Mouse (Mus musculus) MEL (cell line): Measurements from ENCODE around the gene Trp53rkb. TPM values are rescaled to one million over a fixed set of nuclear protein-coding genes. Genes with fewer than 3 reads are reported as not detected.

Experiments used
- DNase-seq: peaks from one replicate; pipeline ENCODE4 v3.0.0; 2011; ENCODE audit warnings: low read depth, low spot score
- H3K27ac ChIP-seq: 2 replicates; pipeline ENCODE4 v1.5.1; 2012; ENCODE audit warnings: low read depth, mild to moderate bottlenecking, control low read depth, low read length, moderate library complexity; ENCODE audit not compliant: control insufficient read depth
- H3K27me3 ChIP-seq, 2 experiments: fragments of 150-350 bp in 1 of 2; sonication (generic) in 1 of 2; 2 replicates each; pipeline ENCODE4 v1.6.1; 2012; ENCODE audit warnings: low read length in 2 of 2, mild to moderate bottlenecking in 2 of 2, improper control_type of control experiment in 1 of 2, moderate library complexity in 1 of 2; ENCODE audit not compliant: insufficient read depth in 2 of 2, control insufficient read depth in 1 of 2
- H3K36me3 ChIP-seq, 2 experiments: 2 replicates each; pipeline ENCODE4 v1.6.1; 2012 to 2014; ENCODE audit warnings: low read length in 2 of 2, improper control_type of control experiment in 1 of 2, inconsistent platforms in 1 of 2, mild to moderate bottlenecking in 1 of 2; ENCODE audit not compliant: insufficient read depth in 2 of 2, control insufficient read depth in 1 of 2
- H3K4me1 ChIP-seq, 2 experiments: fragments of 150-350 bp in 1 of 2; sonication (generic) in 1 of 2; 2 replicates each; pipeline ENCODE4 v1.6.1; 2012; ENCODE audit warnings: low read length in 2 of 2, improper control_type of control experiment in 1 of 2, mild to moderate bottlenecking in 1 of 2; ENCODE audit not compliant: insufficient read depth in 2 of 2, control insufficient read depth in 1 of 2
- H3K4me3 ChIP-seq, 2 experiments: fragments of 150-350 bp in 1 of 2; sonication (generic) in 1 of 2; 2 replicates each; pipeline ENCODE4 v1.5.1; 2012; ENCODE audit warnings: low read depth in 2 of 2, low read length in 2 of 2, mild to moderate bottlenecking in 2 of 2, moderate library complexity in 2 of 2, control low read depth in 1 of 2, improper control_type of control experiment in 1 of 2; ENCODE audit not compliant: control insufficient read depth in 1 of 2, insufficient read depth in 1 of 2
- H3K79me2 ChIP-seq: 2 replicates; pipeline ENCODE4 v1.6.1; 2012; ENCODE audit warnings: mild to moderate bottlenecking, low read length, moderate library complexity; ENCODE audit not compliant: control insufficient read depth, poor library complexity, insufficient read depth
- H3K9ac ChIP-seq: 2 replicates; pipeline ENCODE4 v1.6.1; 2012; ENCODE audit warnings: low read depth, mild to moderate bottlenecking, control low read depth, low read length, moderate library complexity; ENCODE audit not compliant: control insufficient read depth, poor library complexity, severe bottlenecking
- H3K9me3 ChIP-seq: fragments of 150-350 bp; sonication (generic); replicated peaks from 2 replicates; pipeline ENCODE4 v1.6.1; 2012; ENCODE audit warnings: mild to moderate bottlenecking, low read length, improper control_type of control experiment, moderate library complexity; ENCODE audit not compliant: insufficient read depth
- CHD2 ChIP-seq: IDR thresholded peaks from 2 replicates; pipeline ENCODE4 v1.6.1; 2011; ENCODE audit warnings: low read length, improper control_type of control experiment
- CTCF ChIP-seq, 3 experiments: IDR thresholded peaks in 2 of 3; conservative IDR thresholded peaks in 1 of 3; 2 replicates each; pipeline ENCODE4 v1.5.1; 2011 to 2012; ENCODE audit warnings: low read length in 3 of 3, low read depth in 2 of 3, mild to moderate bottlenecking in 2 of 3, improper control_type of control experiment in 1 of 3, inconsistent platforms in 1 of 3, mixed read lengths in 1 of 3, moderate library complexity in 1 of 3; ENCODE audit not compliant: control insufficient read depth in 1 of 3, insufficient read depth in 1 of 3, poor library complexity in 1 of 3, severe bottlenecking in 1 of 3
- GABPA ChIP-seq: IDR thresholded peaks from 2 replicates; pipeline ENCODE4 v1.6.1; 2012; ENCODE audit warnings: low read depth, mild to moderate bottlenecking, inconsistent platforms, low read length, improper control_type of control experiment, moderate library complexity
- HCFC1 ChIP-seq: IDR thresholded peaks from 2 replicates; pipeline ENCODE4 v1.6.1; 2012; ENCODE audit warnings: low read depth, mild to moderate bottlenecking, inconsistent platforms, low read length, improper control_type of control experiment, moderate library complexity
- JUND ChIP-seq: IDR thresholded peaks from 2 replicates; pipeline ENCODE4 v1.6.1; 2011; ENCODE audit warnings: low read depth, mild to moderate bottlenecking, improper control_type of control experiment, low read length
- MAX ChIP-seq: IDR thresholded peaks from 2 replicates; pipeline ENCODE4 v1.6.1; 2011; ENCODE audit warnings: low read length, improper control_type of control experiment
- MEF2A ChIP-seq: IDR thresholded peaks from 2 replicates; pipeline ENCODE4 v1.6.1; 2014; ENCODE audit warnings: low read depth, mild to moderate bottlenecking, inconsistent platforms, low read length, improper control_type of control experiment; ENCODE audit not compliant: poor library complexity, insufficient replicate concordance, severe bottlenecking; ENCODE audit errors: extremely low read depth
- MXI1 ChIP-seq: IDR thresholded peaks from 2 replicates; pipeline ENCODE4 v1.6.1; 2011; ENCODE audit warnings: mild to moderate bottlenecking, low read depth, low read length, improper control_type of control experiment
- MYB ChIP-seq: IDR thresholded peaks from 2 replicates; pipeline ENCODE4 v1.6.1; 2011; ENCODE audit warnings: mild to moderate bottlenecking, low read depth, low read length, improper control_type of control experiment
- MYC ChIP-seq: IDR thresholded peaks from 2 replicates; pipeline ENCODE4 v1.6.1; 2011; ENCODE audit warnings: low read depth, mild to moderate bottlenecking, low read length, improper control_type of control experiment, moderate library complexity
- NELFE ChIP-seq: IDR thresholded peaks from 2 replicates; pipeline ENCODE4 v1.6.1; 2011; ENCODE audit warnings: low read depth, low read length, improper control_type of control experiment
- NRF1 ChIP-seq: IDR thresholded peaks from 2 replicates; pipeline ENCODE4 v1.6.1; 2014; ENCODE audit warnings: low read depth, mild to moderate bottlenecking, inconsistent platforms, low read length, improper control_type of control experiment, moderate library complexity; ENCODE audit not compliant: poor library complexity, insufficient read depth, severe bottlenecking
- RAD21 ChIP-seq: IDR thresholded peaks from 2 replicates; pipeline ENCODE4 v1.6.1; 2011; ENCODE audit warnings: mild to moderate bottlenecking, low read depth, low read length, improper control_type of control experiment
- SMC3 ChIP-seq: IDR thresholded peaks from 2 replicates; pipeline ENCODE4 v1.6.1; 2011; ENCODE audit warnings: low read depth, low read length, improper control_type of control experiment
- TAL1 ChIP-seq: IDR thresholded peaks from 2 replicates; pipeline ENCODE4 v1.6.1; 2012; ENCODE audit warnings: mild to moderate bottlenecking, inconsistent platforms, low read length, moderate library complexity, mixed read lengths
- USF1 ChIP-seq: IDR thresholded peaks from 2 replicates; pipeline ENCODE4 v1.6.1; 2014; ENCODE audit warnings: low read depth, mild to moderate bottlenecking, inconsistent platforms, low read length, improper control_type of control experiment, moderate library complexity
- ZC3H11A ChIP-seq: IDR thresholded peaks from 2 replicates; pipeline ENCODE4 v1.6.1; 2012; ENCODE audit warnings: low read depth, mild to moderate bottlenecking, inconsistent platforms, low read length, improper control_type of control experiment
- ZMIZ1 ChIP-seq: IDR thresholded peaks from 2 replicates; pipeline ENCODE4 v1.6.1; 2012; ENCODE audit warnings: low read depth, mild to moderate bottlenecking, inconsistent platforms, low read length, improper control_type of control experiment, moderate library complexity
- ZNF384 ChIP-seq: IDR thresholded peaks from 2 replicates; pipeline ENCODE4 v1.6.1; 2012; ENCODE audit warnings: low read depth, mild to moderate bottlenecking, inconsistent platforms, low read length, improper control_type of control experiment
- polyA plus RNA-seq, 2 experiments: library from polyadenylated mRNA; stranded (reverse) in 1 of 2; unstranded in 1 of 2; fragments of >175 nt in 1 of 2; fragments of >200 nt in 1 of 2; gene quantifications; 2 replicates each; pipeline versions ENCODE4 v1.2.1 to v1.2.4; 2012; ENCODE audit warnings: low replicate concordance in 2 of 2, low read depth in 1 of 2; ENCODE audit not compliant: insufficient read length in 2 of 2, insufficient read depth in 1 of 2, missing spikeins in 1 of 2
- total RNA-seq: library from RNA; depleted of rRNA; stranded (reverse); fragments of 300-350 nt; gene quantifications from 2 replicates; pipeline ENCODE4 v1.2.3, GENCODE M21; 2012

Trp53rkb gene
- total and polyA plus RNA-seq, 3 experiments = 6.8 to 8.9 TPM; not detected in 1

- no peak for TF ChIP-seq ZNF384
- TF ChIP-seq MXI1 = peak; percentile 74; the same call in 1 of the 2 replicates
- TF ChIP-seq JUND = no peak
- TF ChIP-seq MYC = peak; percentile 79; the same call in 1 of the 2 replicates
- TF ChIP-seq USF1 = peak; percentile 44
- TF ChIP-seq MAX = peak; percentile 59; the same call in 1 of the 2 replicates
- TF ChIP-seq GABPA = no peak
- TF ChIP-seq MYB = no peak
- TF ChIP-seq RAD21 = no peak
- no peak for TF ChIP-seq MEF2A
- no peak for TF ChIP-seq TAL1
- TF ChIP-seq NELFE = peak; percentile 86
- no peak; the same call in 1 of the 2 replicates for TF ChIP-seq ZMIZ1
- no peak for TF ChIP-seq ZC3H11A
Observed at GRCm38 (mm10) chr2:166786353-166787004, 5.9 kb upstream of the Trp53rkb start (continued).

DNA sequence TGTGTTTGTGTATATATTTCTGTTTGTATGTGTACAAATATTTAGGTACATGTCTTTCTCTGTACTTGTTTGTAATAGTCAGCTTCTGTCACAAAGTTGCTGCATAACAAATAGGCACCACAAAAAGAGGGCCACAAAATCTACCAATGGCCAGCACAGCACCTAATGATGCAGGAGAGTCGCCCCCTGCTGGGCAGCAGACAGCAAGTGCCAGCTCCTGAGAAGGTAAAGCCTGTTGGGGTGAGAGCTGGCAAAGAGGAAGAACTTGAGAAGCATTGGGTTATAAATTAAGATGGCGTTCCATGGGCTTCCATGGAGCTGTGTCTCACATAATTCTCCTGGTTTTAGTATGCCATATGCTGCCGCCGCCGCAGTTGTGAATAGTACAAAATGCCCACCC lies 593 bp upstream of the Trp53rkb start:
- TF ChIP-seq SMC3 (peak; percentile 42), CTCF (IDR thresholded peaks at IDR 0.05 in 2 of 3, conservative IDR thresholded peaks at IDR 0.05 in 1 of 3; ENCODE audit: control insufficient read depth in 1 of 3, insufficient read depth in 1 of 3, low read depth in 2 of 3, low read length in 3 of 3, poor library complexity in 1 of 3, severe bottlenecking in 1 of 3) (peak; percentile 50 to 78 (median 62)), NRF1 (no peak), CHD2 (no peak), HCFC1 (peak; percentile 47; the same call in 1 of the 2 replicates), RAD21 (peak; percentile 22)
- DNase-seq = peak; percentile 68
- Histone ChIP-seq H3K4me3 (no peak overlapping the region), H3K9ac (no peak overlapping the region), H3K4me1 (peaks cover 0 to 17% of the 10 kb centered on the region in 2 experiments; a peak in 3 of 4 replicates), H3K9me3 (no peaks in the 10 kb centered on the region), H3K27me3 (no peaks in the 10 kb centered on the region), H3K79me2 (peaks cover 17% of the 10 kb centered on the region), H3K27ac (no peak overlapping the region), H3K36me3 (peaks cover 0 to 3% of the 10 kb centered on the region in 2 experiments; a peak in 1 of 4 replicates)
